Mouse (Mus musculus) forebrain, embryonic 12.5 days (tissue): ENCODE measurements around the gene 3110040N11Rik. TPM values are rescaled to one million over a fixed set of nuclear protein-coding genes. Genes with fewer than 3 reads are reported as not detected.

Experiments
- ATAC-seq: fragments of 200-750 bp; cut with Nextera tagmentation; 2 replicates; pipeline ENCODE4 v1.8.0; 2017; ENCODE audit warnings: moderate TSS enrichment; ENCODE audit not compliant: low FRiP score
- H3K27ac ChIP-seq: fragments of 300-500 bp; sonication (generic); 2 replicates; pipeline ENCODE4 v1.5.1; 2016; ENCODE audit warnings: mild to moderate bottlenecking
- H3K27me3 ChIP-seq: fragments of 300-500 bp; sonication (generic); 2 replicates; pipeline ENCODE4 v1.6.1; 2016; ENCODE audit warnings: mild to moderate bottlenecking
- H3K36me3 ChIP-seq: fragments of 300-500 bp; sonication (generic); replicated peaks from 2 replicates; pipeline ENCODE4 v1.6.1; 2016; ENCODE audit warnings: mild to moderate bottlenecking
- H3K4me1 ChIP-seq: fragments of 300-500 bp; sonication (generic); 2 replicates; pipeline ENCODE4 v1.6.1; 2016
- H3K4me2 ChIP-seq: fragments of 300-500 bp; sonication (generic); 2 replicates; pipeline ENCODE4 v1.6.1; 2016; ENCODE audit warnings: mild to moderate bottlenecking, moderate library complexity
- H3K4me3 ChIP-seq: fragments of 300-500 bp; sonication (generic); replicated peaks from 2 replicates; pipeline ENCODE4 v1.5.1; 2016; ENCODE audit warnings: mild to moderate bottlenecking
- H3K9ac ChIP-seq: fragments of 300-500 bp; sonication (generic); 2 replicates; pipeline ENCODE4 v1.6.1; 2016; ENCODE audit warnings: mild to moderate bottlenecking
- H3K9me3 ChIP-seq: fragments of 300-500 bp; sonication (generic); 2 replicates; pipeline ENCODE4 v1.6.1; 2016
- WGBS: fragments of 180-500 bp; shearing (Covaris S2); methylation state at CpG from one replicate; pipeline ENCODE4 v1.1.7; 2016; 5-methylcytosine and 5-hydroxymethylcytosine counted together
- polyA plus RNA-seq: library from polyadenylated mRNA; unstranded; fragments of >200 nt; fragmentation: Nextera tagmentation; extraction: Ambion mirVana; gene quantifications from 2 replicates; pipeline ENCODE4 v1.2.1, GENCODE M21; 2016

3110040N11Rik gene
- polyA plus RNA-seq, 1 experiment from 2014 or later, result 43.3 TPM

DNA sequence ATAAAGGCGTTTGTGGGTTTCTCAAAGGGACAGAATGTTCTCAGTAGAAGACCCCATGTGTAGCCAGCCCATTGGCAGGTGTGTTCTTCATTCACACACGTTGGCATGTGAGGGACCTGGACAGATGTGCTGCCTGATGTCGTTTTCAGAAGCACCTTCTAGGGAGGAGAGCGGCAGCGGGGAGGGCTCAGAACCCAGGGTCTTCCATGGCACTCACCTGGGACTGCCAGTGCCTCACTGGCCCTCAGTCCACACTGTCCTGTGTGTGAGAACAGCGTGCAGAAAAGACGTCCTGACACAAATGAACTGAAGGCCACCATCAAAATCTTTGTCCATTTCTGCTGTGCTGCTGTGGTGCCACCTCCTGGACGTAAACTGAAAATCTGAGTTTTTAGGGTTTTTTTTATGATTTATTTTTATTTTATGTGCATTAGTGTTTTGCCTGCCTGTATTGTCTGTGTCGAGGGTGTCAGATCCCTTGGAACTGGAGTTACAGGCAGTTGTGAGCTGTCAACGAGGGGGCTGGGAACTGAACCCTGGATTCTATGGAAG lies 11.5 kb downstream of the 3110040N11Rik start:
- Histone ChIP-seq H3K9ac (no peak overlapping the region), H3K4me2 (no peak overlapping the region), H3K27me3 (no peaks in the 10 kb centered on the region), H3K4me1 (no peaks in the 10 kb centered on the region), H3K9me3 (peaks cover 6% of the 10 kb centered on the region; the same call in 1 of the 2 replicates), H3K36me3 (peaks cover 41% of the 10 kb centered on the region), H3K27ac (no peak overlapping the region), H3K4me3 (no peak overlapping the region)
- 73% methylated on average over 10 of the region's 10 CpGs for WGBS
- no peak for ATAC-seq

DNA sequence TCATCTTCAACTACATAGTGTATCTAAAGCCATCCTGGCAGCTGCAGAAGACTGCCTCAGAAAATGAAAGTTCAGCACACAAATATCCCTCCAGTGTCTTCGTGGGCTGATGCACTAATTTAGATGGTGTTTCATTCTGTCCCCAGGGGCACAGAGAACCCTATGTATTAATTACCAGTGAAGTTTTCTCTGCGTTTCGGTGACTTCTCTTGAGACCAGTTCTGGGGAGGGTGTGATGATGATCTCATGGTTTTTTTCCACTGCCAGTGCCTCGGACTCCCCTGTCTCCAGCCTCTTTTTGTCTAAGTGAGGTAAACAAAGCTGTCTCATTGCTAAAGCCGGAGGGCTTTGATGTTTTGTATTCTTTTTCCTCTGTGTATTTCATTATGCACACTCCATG lies 14.0 kb downstream of the 3110040N11Rik start:
- Histone ChIP-seq H3K27me3 (no peaks in the 10 kb centered on the region), H3K4me3 (no peak overlapping the region), H3K4me1 (no peaks in the 10 kb centered on the region), H3K9me3 (0 out of 2 replicates have a peak, but pooled peaks cover 1% of the 10 kb centered on the region), H3K4me2 (no peak overlapping the region), H3K27ac (no peak overlapping the region), H3K9ac (no peak overlapping the region), H3K36me3 (peaks cover 19% of the 10 kb centered on the region)
- WGBS, result 63% methylated on average over 5 of the region's 5 CpGs
- ATAC-seq, result no peak

DNA sequence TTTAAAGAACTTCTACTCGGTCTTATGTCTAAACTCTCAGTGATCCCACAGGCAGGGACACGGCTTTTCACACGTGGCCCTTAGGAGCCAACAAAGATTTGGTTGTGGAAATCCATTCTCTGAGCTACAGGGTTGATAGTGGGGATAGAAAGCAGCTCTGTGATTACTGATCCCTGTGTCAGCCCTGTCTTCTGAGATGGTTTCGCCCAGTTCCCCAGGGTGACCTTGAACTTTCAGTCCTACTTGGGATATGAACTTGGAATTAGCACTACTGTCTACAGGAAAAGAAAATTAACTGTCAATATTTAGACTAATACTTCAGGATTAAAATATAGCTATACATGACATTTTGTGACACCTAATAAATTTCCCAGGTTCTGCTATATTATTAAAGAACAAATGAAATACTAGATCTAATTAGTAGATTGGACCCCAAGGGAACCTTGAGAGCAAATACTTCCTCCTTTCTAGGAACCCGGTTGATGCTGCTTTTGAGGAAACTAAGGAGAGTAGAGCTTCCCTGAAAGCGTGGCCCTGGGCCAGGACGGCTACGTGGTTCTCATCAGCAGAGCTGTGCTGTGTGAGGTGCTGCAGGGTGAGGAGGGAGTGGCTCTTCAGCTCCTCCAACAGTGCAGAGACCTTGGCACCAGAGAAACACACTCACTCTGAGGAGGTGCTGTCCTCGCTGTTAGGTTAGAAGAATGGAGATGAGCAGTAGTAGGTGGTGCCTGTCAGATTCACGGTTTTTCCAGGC lies 16.3 kb downstream of the 3110040N11Rik start:
- ATAC-seq, result no peak
- 86% methylated on average over 10 of the region's 10 CpGs for WGBS
- H3K4me2 ChIP-seq, result no peak overlapping the region

DNA sequence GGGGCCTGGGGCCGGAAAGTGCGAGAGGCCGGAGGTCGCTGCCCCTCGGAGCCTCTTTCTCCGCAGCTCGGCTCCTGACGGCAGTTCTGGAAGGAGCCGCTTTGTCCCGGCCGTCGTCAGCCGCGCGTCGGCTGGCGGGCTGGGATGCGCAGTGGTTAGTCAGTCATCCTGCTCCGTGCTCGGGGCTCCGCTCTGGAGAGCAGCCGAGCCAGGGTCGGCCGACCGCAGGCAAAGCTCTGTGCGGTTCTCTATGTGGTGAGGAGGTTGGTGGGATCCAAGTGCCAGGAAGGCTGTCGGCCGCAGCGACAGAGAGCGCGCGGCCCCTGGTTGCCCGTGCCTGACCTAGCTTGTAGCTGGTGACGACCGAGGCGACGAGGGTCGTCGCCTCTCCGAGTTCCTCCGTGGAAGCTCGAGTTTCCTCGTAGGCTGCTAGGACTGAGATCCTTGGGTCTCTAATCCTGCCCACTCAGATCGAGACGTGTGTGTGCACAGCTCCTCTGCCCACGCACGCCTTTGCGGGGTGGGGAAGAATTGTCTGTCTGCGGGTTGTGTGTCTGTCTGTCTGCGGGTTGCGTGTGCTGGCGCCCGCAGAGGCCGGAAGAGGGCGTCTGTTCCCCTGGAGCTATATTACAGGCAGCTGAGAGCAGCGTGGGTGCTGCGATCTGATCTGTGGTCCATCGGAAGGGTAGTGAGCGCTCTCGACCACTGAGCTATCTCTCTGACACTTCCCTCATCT lies 26.0 kb downstream of the 3110040N11Rik start:
- Histone ChIP-seq H3K9me3 (no peaks in the 10 kb centered on the region), H3K36me3 (no peaks in the 10 kb centered on the region), H3K27me3 (no peaks in the 10 kb centered on the region), H3K9ac (peak overlapping the region; percentile 79), H3K4me2 (peak overlapping the region; percentile 93), H3K4me3 (peak overlapping the region; percentile 86), H3K4me1 (peaks cover 14% of the 10 kb centered on the region; the same call in 1 of the 2 replicates), H3K27ac (peak overlapping the region; percentile 87)
- 2% methylated on average over 60 of the region's 60 CpGs for WGBS
- peak; percentile 80 for ATAC-seq

More for the DNA sequence above, 16.3 kb downstream of the 3110040N11Rik start:
- H3K36me3 ChIP-seq, result peaks cover 3% of the 10 kb centered on the region; the same call in 1 of the 2 replicates
- no peak overlapping the region for H3K9ac ChIP-seq
- H3K27me3 ChIP-seq, result no peaks in the 10 kb centered on the region
- H3K9me3 ChIP-seq, result no peaks in the 10 kb centered on the region
- H3K4me3 ChIP-seq, result no peak overlapping the region
- H3K4me1 ChIP-seq, result no peaks in the 10 kb centered on the region
- no peak overlapping the region for H3K27ac ChIP-seq

DNA sequence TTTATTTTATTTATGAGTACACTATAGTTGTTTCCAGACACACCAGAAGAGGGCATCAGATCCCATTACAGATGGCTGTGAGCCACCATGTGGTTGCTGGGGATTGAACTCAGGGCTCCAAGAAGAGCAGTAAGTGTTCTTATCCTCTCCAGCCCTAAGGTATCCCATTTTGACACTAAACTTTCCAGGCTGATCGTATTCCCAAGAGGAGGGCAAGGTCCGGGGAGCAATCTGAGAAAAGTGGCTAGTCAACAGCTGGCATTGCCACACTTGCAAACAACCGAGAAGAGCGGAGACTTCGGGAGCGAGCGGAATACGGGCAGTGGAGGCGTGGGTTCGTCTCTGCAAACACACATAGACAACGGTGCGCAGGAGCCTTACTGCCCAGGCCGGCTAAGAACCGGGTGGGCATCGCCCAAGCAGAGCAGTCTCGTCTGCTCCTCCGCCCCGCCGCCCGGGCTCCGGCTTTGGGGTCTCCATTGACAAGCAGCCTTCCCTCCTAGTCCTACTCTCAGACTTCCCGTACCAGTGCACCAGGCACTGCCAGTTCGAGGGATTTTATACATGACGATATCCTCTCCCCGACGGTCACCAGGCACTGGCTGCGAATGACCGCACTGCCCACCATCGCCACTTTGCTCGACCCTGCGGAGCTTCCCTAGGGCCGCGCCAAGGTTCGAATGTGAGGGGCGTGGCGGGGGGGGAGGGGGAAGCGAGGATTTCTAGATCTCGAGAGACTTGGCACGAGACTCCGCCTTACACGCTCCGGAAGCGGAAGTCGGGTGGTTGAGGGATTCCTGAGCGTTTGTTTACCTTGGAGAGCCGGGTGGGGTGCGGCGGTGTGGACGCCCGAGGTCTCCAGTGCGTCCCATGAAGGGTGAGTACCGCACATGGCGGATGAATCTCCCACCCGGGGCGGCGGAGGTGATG lies 26.8 kb downstream of the 3110040N11Rik start, which contains the start of gene Ramac:
TSS of gene Ramac (plus strand) at position 746 of the 930 bp plus-strand sequence.
- WGBS, result under 1% methylated on average over 56 of the region's 56 CpGs
- H3K4me1 ChIP-seq, result peaks cover 14% of the 10 kb centered on the region; the same call in 1 of the 2 replicates
- H3K4me3 ChIP-seq, result peak within 1 kb of the TSS; percentile 86
- peak within 1 kb of the TSS; percentile 93 for H3K4me2 ChIP-seq
- peak within 1 kb of the TSS; percentile 87 for H3K27ac ChIP-seq
- peak; percentile 96 for ATAC-seq
- H3K9ac ChIP-seq, result peak within 1 kb of the TSS; percentile 79
- no peaks in the 10 kb centered on the region for H3K36me3 ChIP-seq
- H3K27me3 ChIP-seq, result no peaks in the 10 kb centered on the region
- H3K9me3 ChIP-seq, result no peaks in the 10 kb centered on the region

DNA sequence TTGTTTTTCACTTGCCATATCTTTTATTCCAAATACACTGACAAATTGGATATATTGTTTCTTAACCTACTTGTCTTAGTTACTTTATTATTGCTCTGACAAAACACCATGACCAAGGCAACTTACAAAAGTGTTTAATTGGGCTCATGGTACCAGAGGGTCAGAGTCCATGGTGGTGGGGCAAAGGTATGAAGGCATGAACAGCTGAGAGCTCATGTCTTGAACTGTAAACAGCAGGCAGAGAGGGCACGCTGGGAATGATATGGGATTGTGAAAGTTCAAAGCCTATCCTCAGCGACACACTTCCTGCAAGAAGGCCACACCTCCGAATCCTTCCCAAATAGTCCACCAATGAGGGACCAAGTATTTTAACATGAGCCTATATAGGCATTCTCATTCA lies 41.3 kb downstream of the 3110040N11Rik start:
- no peak overlapping the region for H3K4me3 ChIP-seq
- H3K9me3 ChIP-seq, result peaks cover 3% of the 10 kb centered on the region; the same call in 1 of the 2 replicates
- no peak for ATAC-seq
- no peak overlapping the region for H3K9ac ChIP-seq
- no peak overlapping the region for H3K4me2 ChIP-seq
- 82% methylated on average over 3 of the region's 3 CpGs for WGBS
- no peak overlapping the region for H3K27ac ChIP-seq
- no peaks in the 10 kb centered on the region for H3K4me1 ChIP-seq
- no peaks in the 10 kb centered on the region for H3K27me3 ChIP-seq
- H3K36me3 ChIP-seq, result no peaks in the 10 kb centered on the region

DNA sequence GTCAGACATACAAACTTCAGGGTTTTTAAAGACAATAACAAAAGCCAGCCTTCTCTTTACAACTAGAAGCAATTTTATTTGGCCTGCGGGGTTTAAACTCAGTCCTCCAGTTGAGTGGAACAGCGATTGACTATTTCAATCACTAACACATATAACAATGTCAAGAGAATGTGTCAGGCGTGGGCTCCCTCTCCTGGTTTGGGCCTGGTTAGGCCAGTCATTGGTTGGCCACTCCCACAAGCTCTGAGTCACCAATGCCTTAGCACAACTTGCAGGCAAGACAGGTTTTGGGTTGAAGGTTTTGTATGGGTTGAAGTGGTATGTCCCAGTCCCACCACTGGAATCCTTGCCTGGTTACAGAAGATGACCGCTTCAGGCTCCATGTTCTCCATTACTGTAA lies 45.1 kb downstream of the 3110040N11Rik start:
- ATAC-seq, result no peak
- WGBS, result 78% methylated on average over 4 of the region's 4 CpGs
- H3K4me1 ChIP-seq, result no peaks in the 10 kb centered on the region

DNA sequence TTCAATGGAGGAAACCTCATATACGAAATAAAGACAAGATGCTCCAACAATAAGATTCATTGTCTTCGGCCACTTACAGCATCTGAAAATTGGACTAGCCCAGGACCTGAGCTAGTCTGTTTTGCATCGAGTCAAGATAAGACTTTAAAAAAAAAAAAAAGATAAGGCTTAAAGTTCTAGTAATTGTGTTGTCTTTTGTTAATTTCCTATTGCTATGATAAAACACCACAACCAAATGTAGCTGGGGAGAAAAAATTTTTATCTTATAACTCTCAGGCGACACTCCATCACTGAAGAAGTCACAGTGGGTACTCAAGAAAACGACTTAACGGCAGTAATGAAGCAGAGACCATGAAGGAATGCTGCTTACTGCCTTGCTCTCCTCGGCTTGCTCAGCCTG lies 49.3 kb downstream of the 3110040N11Rik start:
- no peak for ATAC-seq
- Histone ChIP-seq H3K4me1 (no peaks in the 10 kb centered on the region), H3K27ac (no peak overlapping the region), H3K4me3 (no peak overlapping the region), H3K36me3 (no peaks in the 10 kb centered on the region), H3K9me3 (no peaks in the 10 kb centered on the region), H3K27me3 (no peaks in the 10 kb centered on the region), H3K4me2 (no peak overlapping the region), H3K9ac (no peak overlapping the region)
- WGBS, result 89% methylated on average over 7 of the region's 7 CpGs

More for the DNA sequence above, 45.1 kb downstream of the 3110040N11Rik start:
- H3K9me3 ChIP-seq, result peaks cover 3% of the 10 kb centered on the region; the same call in 1 of the 2 replicates
- H3K4me3 ChIP-seq, result no peak overlapping the region
- no peak overlapping the region for H3K9ac ChIP-seq
- no peaks in the 10 kb centered on the region for H3K36me3 ChIP-seq
- H3K27me3 ChIP-seq, result no peaks in the 10 kb centered on the region
- H3K27ac ChIP-seq, result no peak overlapping the region
- H3K4me2 ChIP-seq, result no peak overlapping the region

DNA sequence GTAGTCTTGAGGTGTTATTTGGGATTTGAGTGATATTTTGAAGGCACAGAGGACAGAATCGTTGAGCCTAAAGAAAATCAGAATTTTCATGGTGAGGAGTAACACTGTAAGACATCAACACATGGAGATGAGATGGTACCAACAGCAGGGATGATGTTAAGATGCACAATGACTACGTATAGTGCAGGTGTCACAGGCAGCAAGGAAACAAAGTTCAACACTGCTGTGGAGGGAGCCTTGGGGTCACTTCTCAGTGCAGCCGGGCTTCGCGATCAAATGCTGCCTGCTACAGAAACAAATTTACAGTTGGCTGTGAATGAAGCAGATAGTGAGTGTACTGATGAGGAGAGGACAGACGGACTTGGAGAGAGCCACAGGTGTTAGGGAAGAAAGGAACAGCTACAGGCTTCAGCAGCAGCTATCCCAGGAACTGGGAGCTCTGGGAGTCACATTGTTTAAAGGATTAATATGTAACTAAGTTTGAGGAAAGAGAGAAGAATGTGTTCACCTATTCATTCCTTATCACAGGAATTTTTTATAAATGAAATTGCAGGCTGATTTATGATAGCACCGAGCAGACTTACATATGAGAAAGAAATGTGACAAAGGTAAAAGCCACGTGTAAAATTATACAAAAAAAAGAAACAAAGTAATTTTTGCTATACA lies 50.4 kb downstream of the 3110040N11Rik start:
- Histone ChIP-seq H3K4me1 (no peaks in the 10 kb centered on the region), H3K27me3 (no peaks in the 10 kb centered on the region), H3K9ac (no peak overlapping the region), H3K27ac (no peak overlapping the region), H3K4me3 (no peak overlapping the region), H3K36me3 (no peaks in the 10 kb centered on the region), H3K4me2 (no peak overlapping the region), H3K9me3 (no peaks in the 10 kb centered on the region)
- WGBS, result 88% methylated on average over 8 of the region's 8 CpGs
- ATAC-seq, result no peak

DNA sequence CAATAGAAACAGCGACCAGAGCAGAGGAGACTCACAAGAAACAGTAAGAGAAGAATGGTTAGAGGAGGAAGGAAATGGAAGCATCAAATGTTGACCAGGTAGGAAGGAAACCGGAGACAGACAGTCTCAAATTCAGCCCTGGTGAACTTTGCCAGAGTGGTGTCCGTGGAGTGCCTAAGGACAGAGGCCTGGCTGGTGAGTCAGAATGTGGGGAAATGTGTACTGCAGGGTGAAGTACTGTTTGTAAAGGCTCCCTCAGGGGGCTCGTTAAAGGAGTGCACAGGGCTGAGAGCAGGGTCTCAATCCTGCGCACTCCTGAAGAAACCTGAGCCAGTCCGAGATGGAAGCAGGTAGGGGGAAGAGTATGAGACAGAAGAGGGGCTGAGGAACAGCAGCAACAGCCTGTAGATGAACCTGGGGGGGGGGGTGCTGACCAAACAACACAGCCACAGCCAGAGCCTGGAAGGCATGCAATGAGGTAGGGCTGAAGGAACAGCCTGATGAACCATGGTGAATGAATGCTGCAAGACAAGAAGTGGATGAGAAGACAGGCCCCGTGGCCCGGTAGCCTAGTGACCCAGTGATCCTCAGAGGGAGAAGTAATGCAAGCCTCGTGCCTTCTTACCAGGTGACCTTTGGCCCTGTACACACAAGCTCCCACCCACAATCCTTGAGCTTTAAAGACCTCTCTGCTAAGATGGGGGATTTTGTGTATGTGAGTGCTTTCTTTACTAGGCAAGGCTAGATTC lies 53.8 kb downstream of the 3110040N11Rik start:
- no peaks in the 10 kb centered on the region for H3K4me1 ChIP-seq
- H3K4me3 ChIP-seq, result no peak overlapping the region
- 66% methylated on average over 9 of the region's 9 CpGs for WGBS
- no peak overlapping the region for H3K4me2 ChIP-seq
- no peaks in the 10 kb centered on the region for H3K9me3 ChIP-seq
- no peaks in the 10 kb centered on the region for H3K27me3 ChIP-seq
- no peak overlapping the region for H3K27ac ChIP-seq
- ATAC-seq, result no peak
- H3K9ac ChIP-seq, result no peak overlapping the region
- H3K36me3 ChIP-seq, result no peaks in the 10 kb centered on the region
